Mouse (Mus musculus) forebrain, postnatal 0 days (tissue): ENCODE data around the gene Tmem255a. TPM values are rescaled to one million over a fixed set of nuclear protein-coding genes. Genes with fewer than 3 reads are reported as not detected.
"Not testable (repeated sequence)": the region's sequence is repeated elsewhere in the genome, so short reads cannot be mapped to it uniquely, and the experiment has no call there.

ENCODE experiments used
- ATAC-seq: fragments of 200-750 bp; cut with Nextera tagmentation; 2 replicates; pipeline ENCODE4 v1.8.0; 2017; ENCODE audit warnings: mild to moderate bottlenecking, moderate library complexity
- DNase-seq: peaks from one replicate; pipeline ENCODE4 v3.0.0-alpha.2; 2015
- H3K27ac ChIP-seq: fragments of 300-500 bp; sonication (generic); 2 replicates; pipeline ENCODE4 v1.5.1; 2014; ENCODE audit warnings: low read depth, mild to moderate bottlenecking, antibody characterized with exemption, low read length, moderate library complexity, mixed read lengths
- H3K27me3 ChIP-seq: fragments of 300-500 bp; sonication (generic); 2 replicates; pipeline ENCODE4 v1.6.1; 2014; ENCODE audit warnings: mild to moderate bottlenecking, low read length, mixed read lengths; ENCODE audit not compliant: insufficient read depth
- H3K36me3 ChIP-seq: fragments of 300-500 bp; sonication (generic); 2 replicates; pipeline ENCODE4 v1.6.1; 2014; ENCODE audit warnings: mild to moderate bottlenecking, moderate library complexity; ENCODE audit not compliant: insufficient read depth
- H3K4me1 ChIP-seq: fragments of 300-500 bp; sonication (generic); 2 replicates; pipeline ENCODE4 v1.6.1; 2014; ENCODE audit warnings: antibody characterized with exemption; ENCODE audit not compliant: insufficient read depth
- H3K4me2 ChIP-seq: fragments of 300-500 bp; sonication (generic); 2 replicates; pipeline ENCODE4 v1.6.1; 2014; ENCODE audit warnings: low read depth, mild to moderate bottlenecking, moderate library complexity
- H3K4me3 ChIP-seq: fragments of 300-500 bp; sonication (generic); 2 replicates; pipeline ENCODE4 v1.5.1; 2014; ENCODE audit warnings: low read depth, low read length, mixed read lengths
- H3K9ac ChIP-seq: fragments of 300-500 bp; sonication (generic); 2 replicates; pipeline ENCODE4 v1.6.1; 2014; ENCODE audit warnings: mild to moderate bottlenecking
- H3K9me3 ChIP-seq: fragments of 300-500 bp; sonication (generic); 2 replicates; pipeline ENCODE4 v1.6.1; 2016; ENCODE audit warnings: low read length
- CTCF ChIP-seq: sonication (generic); IDR thresholded peaks from 2 replicates; pipeline ENCODE4 v1.5.1; 2016; ENCODE audit warnings: antibody characterized with exemption, control low read depth, low read depth
- WGBS: fragments of 180-500 bp; shearing (Covaris S2); extraction: QIAGEN DNeasy Blood & Tissue Kit; methylation state at CpG from one replicate; pipeline ENCODE4 v1.1.7; 2014; 5-methylcytosine and 5-hydroxymethylcytosine counted together
- polyA plus RNA-seq: library from polyadenylated mRNA; unstranded; fragments of >200 nt; fragmentation: Nextera tagmentation; extraction: Ambion mirVana; gene quantifications from 2 replicates; pipeline ENCODE4 v1.2.1, GENCODE M21; 2015
- total RNA-seq: library from RNA; depleted of rRNA; stranded (reverse); fragments of >200 nt; gene quantifications from 2 replicates; pipeline ENCODE4 v1.2.3, GENCODE M21; 2014

Tmem255a gene
- total and polyA plus RNA-seq, 2 experiments from 2014 or later: 17.5 to 20.7 TPM

GRCm38 (mm10) chrX:38190458-38190764, 61.8 kb downstream of the Tmem255a start:
- no peak for TF ChIP-seq CTCF
- H3K27ac ChIP-seq: no peak overlapping the region; the same call in 1 of the 2 replicates
- WGBS: 26% methylated on average over 3 of the region's 3 CpGs
- no peaks in the 10 kb centered on the region for H3K27me3 ChIP-seq
- no peaks in the 10 kb centered on the region for H3K36me3 ChIP-seq
- H3K4me2 ChIP-seq: peak overlapping the region; percentile 52
- H3K9me3 ChIP-seq: no peaks in the 10 kb centered on the region
- ATAC-seq: no peak
- 0 out of 2 replicates have a peak, but pooled peaks cover 5% of the 10 kb centered on the region for H3K4me1 ChIP-seq
- peak overlapping the region; percentile 58 for H3K4me3 ChIP-seq
- H3K9ac ChIP-seq: peak overlapping the region; percentile 78
- no peak for DNase-seq

DNA sequence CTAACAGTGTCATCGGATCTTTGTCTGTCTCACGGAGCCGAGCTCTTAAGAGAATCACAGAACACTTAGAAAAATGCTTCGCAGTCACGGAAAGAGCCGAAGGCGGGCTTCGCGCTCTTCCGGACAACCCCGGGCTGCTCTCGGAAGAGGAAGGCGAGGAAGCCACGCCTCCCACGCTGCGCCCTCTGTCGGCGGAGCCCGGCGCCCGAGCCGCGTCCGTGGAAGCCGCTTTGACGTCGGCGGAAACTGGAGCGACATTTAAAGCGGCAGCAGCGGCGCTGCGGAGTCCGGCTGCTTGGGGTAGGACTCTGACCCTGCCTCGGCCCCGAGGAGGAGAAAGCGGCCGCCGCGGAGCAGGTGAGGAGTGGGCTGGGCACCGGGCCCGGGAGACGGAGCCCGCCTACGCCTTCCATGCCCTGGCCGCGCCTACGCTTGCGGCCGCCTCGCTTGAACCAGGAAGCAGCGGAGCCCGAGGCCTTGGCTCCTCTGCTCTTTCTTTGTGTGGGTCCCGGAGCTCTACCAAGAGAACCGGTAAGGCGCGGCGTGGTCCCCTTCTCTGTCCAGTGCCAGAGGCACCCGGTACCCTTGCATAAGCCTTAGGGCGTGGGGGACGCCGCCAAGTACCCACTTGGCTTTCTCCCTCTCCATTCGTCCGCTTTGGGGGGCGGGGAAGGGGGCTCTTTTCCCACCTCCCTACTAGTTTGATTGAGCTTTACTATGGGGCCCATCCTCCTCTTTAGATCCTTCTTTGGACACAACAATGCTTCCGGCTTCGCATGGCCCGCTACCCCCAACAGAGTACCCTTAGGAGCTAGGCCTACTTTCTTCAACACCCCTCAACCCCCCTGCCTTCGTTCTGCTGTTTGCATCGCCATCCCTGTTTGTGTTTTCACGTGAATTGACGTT, 62.4 kb downstream of the Tmem255a start, which contains the start of gene Zbtb33:
TSS of gene Zbtb33 (plus strand) at position 242 of the 906 bp plus-strand sequence.
- DNase-seq (peak; percentile 93), ATAC-seq (peak; percentile 98)
- H3K4me1 ChIP-seq: 0 out of 2 replicates have a peak, but pooled peaks cover 5% of the 10 kb centered on the region
- WGBS: 21% methylated on average over 71 of the region's 72 CpGs
- H3K4me2 ChIP-seq: peak within 1 kb of the TSS; percentile 52
- H3K9ac ChIP-seq: peak within 1 kb of the TSS; percentile 78
- H3K27me3 ChIP-seq: no peaks in the 10 kb centered on the region
- H3K27ac ChIP-seq: peak within 1 kb of the TSS; percentile 83
- peak; percentile 83 for TF ChIP-seq CTCF
- no peaks in the 10 kb centered on the region for H3K9me3 ChIP-seq
- H3K4me3 ChIP-seq: peak within 1 kb of the TSS; percentile 58
- H3K36me3 ChIP-seq: no peaks in the 10 kb centered on the region

DNA sequence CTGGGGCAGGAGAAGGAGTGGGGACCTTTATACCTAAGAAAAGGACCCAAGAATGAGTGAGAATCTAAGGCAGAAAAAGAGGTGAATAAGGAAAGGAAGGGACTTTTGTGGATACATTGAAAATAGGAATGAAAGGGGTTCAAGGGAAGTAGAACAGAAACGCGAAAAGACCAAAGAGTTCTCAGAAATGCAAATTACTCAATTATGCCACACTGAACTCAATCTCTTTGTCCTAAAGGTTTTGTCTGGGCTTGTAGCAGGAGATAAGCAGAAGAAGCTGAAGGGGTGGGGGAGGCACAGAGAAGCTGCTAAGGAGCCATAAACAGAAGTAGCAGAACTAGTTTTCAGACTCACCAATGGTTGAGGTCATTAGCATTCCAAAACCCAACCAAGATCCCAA, 66.7 kb downstream of the Tmem255a start:
- 34% methylated on average over 2 of the region's 2 CpGs for WGBS
- H3K27ac ChIP-seq: no peak overlapping the region

DNA sequence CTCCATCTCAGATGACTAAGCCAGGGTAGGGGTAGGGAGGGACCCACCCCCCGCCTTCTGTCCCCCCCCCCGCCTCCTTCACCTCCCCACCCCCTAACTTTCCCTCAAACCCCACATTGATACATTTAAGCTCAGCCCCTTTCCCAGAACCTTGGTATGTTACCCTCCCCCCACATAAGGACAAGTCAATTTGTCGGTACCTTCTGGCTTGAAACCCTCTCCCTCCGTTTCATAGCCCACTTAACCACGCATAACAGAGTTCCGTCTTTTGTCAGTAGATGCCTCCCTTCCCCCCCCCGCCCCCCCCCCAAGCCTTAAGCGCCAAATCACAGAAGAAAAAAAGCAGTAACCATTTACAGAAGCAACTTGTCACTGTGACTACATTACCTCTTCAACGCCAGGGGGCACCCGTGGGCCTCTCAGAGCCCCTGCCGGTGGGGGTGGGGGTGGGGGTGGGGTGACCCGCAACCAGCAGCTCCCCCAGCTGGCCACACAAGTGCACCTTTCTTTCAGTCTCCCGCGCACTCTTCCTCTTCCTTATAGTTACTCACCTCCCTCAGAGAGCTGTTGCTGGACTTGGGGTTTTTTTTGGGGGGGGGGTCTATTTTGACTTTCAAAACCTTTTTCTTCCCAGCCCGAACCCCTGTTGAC, 70.5 kb downstream of the Tmem255a start:
- no peaks in the 10 kb centered on the region for H3K27me3 ChIP-seq
- H3K9ac ChIP-seq: no peak overlapping the region
- TF ChIP-seq CTCF: peak; percentile 51
- H3K4me3 ChIP-seq: peak overlapping the region; percentile 35; the same call in 1 of the 2 replicates
- H3K4me2 ChIP-seq: peak overlapping the region; percentile 68
- 20% methylated on average over 13 of the region's 15 CpGs for WGBS
- H3K4me1 ChIP-seq: no peaks in the 10 kb centered on the region
- no peak overlapping the region for H3K27ac ChIP-seq
- ATAC-seq: peak; percentile 75
- peak; percentile 72 for DNase-seq
- H3K36me3 ChIP-seq: no peaks in the 10 kb centered on the region
- no peaks in the 10 kb centered on the region; the same call in 1 of the 2 replicates for H3K9me3 ChIP-seq

More for the DNA sequence above, 66.7 kb downstream of the Tmem255a start:
- Histone ChIP-seq H3K4me1 (no peaks in the 10 kb centered on the region), H3K4me3 (no peak overlapping the region), H3K9me3 (no peaks in the 10 kb centered on the region), H3K27me3 (no peaks in the 10 kb centered on the region), H3K36me3 (no peaks in the 10 kb centered on the region), H3K4me2 (no peak overlapping the region), H3K9ac (no peak overlapping the region)
- ATAC-seq: no peak
- no peak for TF ChIP-seq CTCF
- DNase-seq: no peak

DNA sequence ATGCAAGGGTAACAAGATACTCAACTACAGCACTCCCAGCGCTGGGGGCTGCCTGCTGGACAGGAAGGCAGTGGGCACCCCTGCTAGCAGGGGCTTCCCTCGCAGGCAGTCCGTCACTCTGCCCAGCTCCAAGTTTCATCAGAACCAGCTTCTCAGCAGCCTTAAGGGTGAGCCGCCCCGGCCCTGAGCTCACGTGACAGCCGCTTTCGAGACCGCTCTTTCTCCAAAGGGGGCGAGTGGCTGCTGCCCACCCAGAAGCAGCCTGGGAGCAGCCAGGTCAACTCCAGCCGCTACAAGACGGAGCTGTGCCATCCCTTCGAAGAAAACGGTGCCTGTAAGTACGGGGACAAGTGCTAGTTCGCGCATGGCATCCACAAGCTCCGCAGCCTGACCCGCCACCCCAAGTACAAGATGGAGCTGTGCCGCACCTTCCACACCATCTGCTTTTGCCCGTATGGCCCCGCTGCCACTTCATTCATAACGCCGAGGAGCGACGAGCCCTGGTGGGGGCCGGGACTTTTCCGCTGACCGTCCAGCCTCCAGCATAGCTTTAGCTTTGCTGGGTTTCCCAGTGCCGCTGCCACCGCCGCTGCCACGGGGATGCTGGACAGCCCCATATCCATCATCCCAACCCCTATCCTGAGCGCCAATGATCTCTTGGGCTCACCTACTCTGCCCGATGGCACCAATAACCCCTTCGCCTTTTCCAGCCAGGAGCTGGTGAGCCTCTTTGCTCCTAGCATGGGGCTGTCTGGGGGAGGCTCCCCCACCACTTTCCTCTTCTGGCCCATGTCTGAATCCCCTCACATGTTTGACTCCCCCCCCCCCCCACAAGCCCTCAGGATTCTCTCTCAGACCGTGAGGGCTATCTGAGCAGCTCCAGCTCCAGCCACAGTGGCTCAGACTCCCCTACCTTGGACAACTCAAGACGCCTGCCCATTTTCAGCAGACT, 71.3 kb downstream of the Tmem255a start:
- no peaks in the 10 kb centered on the region for H3K27me3 ChIP-seq
- DNase-seq (no peak), ATAC-seq (peak; percentile 45)
- H3K4me3 ChIP-seq: peak overlapping the region; percentile 35
- peak overlapping the region; percentile 35; the same call in 1 of the 2 replicates for H3K9ac ChIP-seq
- no peaks in the 10 kb centered on the region; the same call in 1 of the 2 replicates for H3K9me3 ChIP-seq
- no peaks in the 10 kb centered on the region for H3K4me1 ChIP-seq
- no peak overlapping the region for H3K27ac ChIP-seq
- peak overlapping the region; percentile 68 for H3K4me2 ChIP-seq
- 38% methylated on average over 38 of the region's 38 CpGs for WGBS
- no peak for TF ChIP-seq CTCF
- H3K36me3 ChIP-seq: no peaks in the 10 kb centered on the region

GRCm38 (mm10) chrX:38179891-38180310, 72.3 kb downstream of the Tmem255a start:
- ATAC-seq: peak; percentile 79
- Histone ChIP-seq H3K4me3 (peak overlapping the region; percentile 26), H3K4me2 (peak overlapping the region; percentile 41), H3K9ac (peak overlapping the region; percentile 40)
- not testable (repeated sequence) for H3K27me3 ChIP-seq, H3K4me1 ChIP-seq, H3K36me3 ChIP-seq, H3K27ac ChIP-seq, H3K9me3 ChIP-seq
- 44% methylated on average over 19 of the region's 19 CpGs for WGBS
- TF ChIP-seq CTCF: peak; percentile 64
- peak; percentile 39 for DNase-seq
